Mouse (Mus musculus) macrophage (primary cell): ENCODE data around the gene Ap1s3. TPM values are rescaled to one million over a fixed set of nuclear protein-coding genes. Genes with fewer than 3 reads are reported as not detected.

ENCODE experiments used
- H3K27ac ChIP-seq: fragments of 350-480 bp; formaldehyde crosslinking; 2 replicates; pipeline ENCODE4 v1.9.0; 2021
- H3K36me3 ChIP-seq: fragments of 350-480 bp; formaldehyde crosslinking; 2 replicates; pipeline ENCODE4 v1.9.0; 2021; ENCODE audit errors: inconsistent target
- H3K4me3 ChIP-seq: fragments of 350-480 bp; formaldehyde crosslinking; 2 replicates; pipeline ENCODE4 v1.9.0; 2021; ENCODE audit errors: inconsistent target
- H3K79me2 ChIP-seq: fragments of 350-480 bp; formaldehyde crosslinking; 2 replicates; pipeline ENCODE4 v1.9.0; 2021; ENCODE audit errors: inconsistent target
- WGBS: methylation state at CpG from one replicate; pipeline ENCODE4 v1.1.7; 2026; ENCODE audit warnings: inconsistent platforms; ENCODE audit not compliant: missing documents; 5-methylcytosine and 5-hydroxymethylcytosine counted together
- polyA plus RNA-seq: library from polyadenylated mRNA; stranded (reverse); fragments of 250-400 nt; gene quantifications from 3 replicates; pipeline ENCODE4 v1.2.4, GENCODE M21; 2018; ENCODE audit warnings: inconsistent platforms

Gene Ap1s3
- polyA plus RNA-seq, 1 experiment from 2014 or later: 1.1 TPM

DNA sequence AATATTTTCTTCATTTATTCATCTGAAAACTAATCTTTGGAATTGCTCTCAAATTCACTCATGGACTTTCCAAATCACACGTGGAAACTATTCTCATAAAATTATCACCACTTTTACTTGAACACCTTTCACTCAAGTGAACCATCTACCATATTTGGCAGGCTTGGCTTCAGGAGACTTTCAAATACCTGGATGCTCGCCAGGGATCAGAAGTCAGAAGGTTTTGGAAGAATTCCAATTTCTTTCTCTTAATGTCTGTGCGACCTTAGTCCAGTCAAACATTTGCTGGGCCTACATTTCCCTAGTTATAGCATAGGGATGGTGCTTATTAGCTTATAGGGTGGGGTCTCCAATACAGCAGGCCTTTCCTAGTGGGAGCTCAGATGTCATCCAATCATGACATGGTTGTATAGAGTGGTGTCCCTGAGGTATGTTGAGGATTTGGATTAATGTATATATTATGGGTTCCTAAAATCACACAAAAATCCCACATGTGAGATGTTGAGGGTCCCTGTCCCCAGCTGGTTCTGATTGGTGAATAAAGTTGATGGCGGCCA is 79.0 kb downstream of the Ap1s3 start:
- H3K27ac ChIP-seq: no peak overlapping the region
- H3K4me3 ChIP-seq: no peak overlapping the region
- H3K79me2 ChIP-seq: no peaks in the 10 kb centered on the region
- 89% methylated on average over 4 of the region's 4 CpGs for WGBS
- H3K36me3 ChIP-seq: no peaks in the 10 kb centered on the region

DNA sequence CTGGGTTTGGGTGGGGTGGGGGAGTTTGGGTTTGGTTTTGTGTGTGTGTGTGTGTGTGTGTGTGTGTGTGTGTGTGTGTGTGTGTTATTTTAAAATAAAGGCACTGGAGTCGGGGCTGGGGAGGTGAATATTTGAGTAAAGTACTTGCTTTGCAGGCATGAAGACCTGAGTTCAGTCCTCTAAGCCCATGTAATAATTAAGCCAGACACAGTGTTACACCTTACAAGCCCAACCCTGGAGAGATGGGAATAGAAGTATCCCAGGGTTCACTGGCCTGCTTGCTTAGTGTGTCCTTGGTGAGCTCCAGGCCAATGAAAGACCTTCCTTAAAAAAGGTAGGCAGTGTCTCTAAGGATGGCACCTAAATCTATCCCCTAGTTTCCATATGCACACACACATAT is 80.7 kb downstream of the Ap1s3 start:
- Histone ChIP-seq H3K4me3 (no peak overlapping the region), H3K36me3 (no peaks in the 10 kb centered on the region), H3K27ac (no peak overlapping the region), H3K79me2 (no peaks in the 10 kb centered on the region)
- 88% methylated on average over 1 of the region's 1 CpGs for WGBS

DNA sequence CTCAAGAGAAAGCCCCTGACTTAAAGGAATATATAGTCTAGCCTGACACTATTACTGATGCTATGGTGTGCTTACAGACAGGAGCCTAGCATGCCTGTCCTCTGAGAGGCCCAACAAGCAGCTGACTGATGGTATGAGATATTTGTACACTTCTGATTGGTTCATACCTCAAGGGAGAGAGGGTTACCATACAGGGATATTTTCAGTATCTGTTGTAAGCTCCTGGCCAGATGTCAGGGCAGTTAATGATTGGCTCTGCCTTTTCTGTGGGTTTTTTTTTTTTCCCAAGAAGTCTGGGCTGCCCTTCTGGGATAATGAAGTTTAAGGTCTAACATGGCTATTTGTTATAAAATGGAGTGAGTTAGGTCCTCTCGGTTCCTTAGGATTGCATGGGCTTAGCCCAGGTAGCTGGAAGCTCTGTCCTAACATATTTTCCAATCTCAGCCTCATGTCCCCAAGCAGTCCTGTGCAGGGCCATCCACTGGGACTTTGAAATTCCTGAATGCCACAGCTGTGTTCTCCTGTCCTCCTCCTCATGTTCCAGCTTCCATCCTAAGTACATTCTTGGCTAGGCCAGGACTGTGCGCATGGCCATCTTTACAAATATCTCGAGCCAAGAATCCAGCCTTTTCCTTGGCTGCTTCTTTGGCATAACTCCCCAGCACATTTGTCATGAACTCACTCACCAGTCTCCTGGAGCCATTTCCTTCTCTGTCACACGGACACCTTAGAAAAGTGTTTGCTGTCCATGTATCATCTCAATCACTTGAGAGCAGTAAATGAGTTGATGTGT is 81.6 kb downstream of the Ap1s3 start:
- no peak overlapping the region for H3K4me3 ChIP-seq
- WGBS: 79% methylated on average over 4 of the region's 4 CpGs
- no peaks in the 10 kb centered on the region for H3K79me2 ChIP-seq
- no peak overlapping the region for H3K27ac ChIP-seq
- H3K36me3 ChIP-seq: no peaks in the 10 kb centered on the region

DNA sequence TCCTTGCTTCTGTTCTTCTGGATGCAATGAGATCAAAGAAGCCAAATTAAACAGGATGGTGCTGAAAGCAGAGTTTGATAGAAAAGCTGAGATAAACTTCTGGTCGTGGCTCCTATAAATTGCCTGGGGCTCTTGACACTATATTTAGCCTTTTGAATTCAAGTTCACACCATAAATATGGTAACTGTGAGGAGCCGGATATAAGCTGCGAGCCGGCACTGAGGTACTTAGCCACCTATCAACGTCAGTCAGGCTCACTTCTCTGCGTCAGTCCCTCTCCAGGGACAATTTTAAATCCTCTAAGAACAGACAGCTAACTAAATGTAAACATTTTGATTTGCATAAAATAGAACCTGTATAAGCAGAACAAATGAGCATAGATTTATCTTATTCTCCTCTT is 82.3 kb downstream of the Ap1s3 start:
- Histone ChIP-seq H3K79me2 (no peaks in the 10 kb centered on the region), H3K27ac (no peak overlapping the region), H3K4me3 (no peak overlapping the region), H3K36me3 (no peaks in the 10 kb centered on the region)
- WGBS: 95% methylated on average over 6 of the region's 6 CpGs

DNA sequence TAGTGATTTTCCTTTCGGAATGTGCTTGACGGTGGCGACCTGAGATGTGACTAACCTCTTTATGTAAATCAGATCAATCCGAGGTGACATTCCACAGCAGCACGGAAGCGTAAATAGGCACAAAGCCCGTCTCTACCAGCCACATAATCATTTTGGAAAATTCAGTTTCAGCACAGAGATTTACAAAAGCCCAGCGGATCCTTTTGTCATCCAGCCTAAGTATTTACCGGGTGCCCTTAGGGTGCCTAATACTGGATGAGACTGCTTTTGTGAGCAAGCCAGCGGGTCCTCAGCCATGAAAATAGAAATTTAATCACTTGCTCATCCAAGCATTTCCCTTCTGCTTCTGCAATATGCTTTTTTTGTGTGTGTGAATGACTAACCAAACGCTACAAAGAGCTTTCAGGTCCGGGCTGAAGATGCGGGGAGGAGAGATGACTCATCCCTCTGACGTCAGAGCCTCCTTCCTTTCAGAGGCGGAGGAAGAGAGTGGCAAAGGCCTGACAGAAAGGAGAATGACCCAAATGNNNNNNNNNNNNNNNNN is 90.6 kb downstream of the Ap1s3 start:
- Histone ChIP-seq H3K79me2 (no peaks in the 10 kb centered on the region), H3K36me3 (no peaks in the 10 kb centered on the region), H3K4me3 (no peak overlapping the region), H3K27ac (peak overlapping the region; percentile 12; the same call in 1 of the 2 replicates)
- WGBS: 28% methylated on average over 15 of the region's 15 CpGs

DNA sequence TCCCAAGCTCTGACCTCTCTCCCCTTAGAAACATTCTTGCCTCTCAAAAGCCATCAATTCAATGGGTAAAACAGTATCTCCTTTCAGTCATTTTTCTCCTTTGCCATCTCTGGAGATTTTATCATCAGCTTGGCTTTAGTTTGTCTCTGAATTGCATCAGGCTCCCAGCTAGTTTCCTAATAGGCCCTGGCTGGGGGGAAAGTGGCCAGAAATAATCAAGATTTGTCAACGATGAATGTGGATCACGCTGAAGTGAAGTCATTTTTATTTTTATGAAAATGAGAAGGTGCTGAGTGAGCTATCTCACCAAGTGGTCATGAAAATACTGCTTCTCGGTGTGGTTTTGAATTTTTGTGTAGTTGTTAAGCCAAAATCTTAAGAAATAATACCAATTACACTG is 94.4 kb downstream of the Ap1s3 start:
- WGBS: 86% methylated on average over 3 of the region's 3 CpGs
- Histone ChIP-seq H3K27ac (no peak overlapping the region), H3K36me3 (no peaks in the 10 kb centered on the region), H3K79me2 (no peaks in the 10 kb centered on the region), H3K4me3 (no peak overlapping the region)

DNA sequence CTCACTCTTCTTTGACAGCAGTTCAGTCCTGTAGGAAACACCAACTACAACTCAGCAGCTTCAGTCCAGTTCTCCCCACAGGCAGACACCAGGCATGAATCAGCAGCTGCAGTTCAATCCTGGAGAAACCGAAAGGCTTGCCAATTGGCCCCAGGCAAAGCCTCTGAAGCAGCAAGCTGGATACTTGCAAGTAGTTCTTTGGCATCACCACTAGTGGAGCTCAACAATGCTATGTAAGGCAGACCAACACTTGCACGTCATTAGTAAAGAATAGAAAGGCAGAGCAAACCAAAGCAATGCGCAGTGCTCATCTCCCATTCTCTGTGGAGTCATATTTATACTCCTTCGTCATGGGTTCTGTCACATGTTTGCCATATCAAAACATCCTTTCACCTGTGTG is 99.9 kb downstream of the Ap1s3 start:
- H3K36me3 ChIP-seq: no peaks in the 10 kb centered on the region
- H3K4me3 ChIP-seq: no peak overlapping the region
- 96% methylated on average over 4 of the region's 4 CpGs for WGBS
- H3K79me2 ChIP-seq: no peaks in the 10 kb centered on the region
- H3K27ac ChIP-seq: no peak overlapping the region

DNA sequence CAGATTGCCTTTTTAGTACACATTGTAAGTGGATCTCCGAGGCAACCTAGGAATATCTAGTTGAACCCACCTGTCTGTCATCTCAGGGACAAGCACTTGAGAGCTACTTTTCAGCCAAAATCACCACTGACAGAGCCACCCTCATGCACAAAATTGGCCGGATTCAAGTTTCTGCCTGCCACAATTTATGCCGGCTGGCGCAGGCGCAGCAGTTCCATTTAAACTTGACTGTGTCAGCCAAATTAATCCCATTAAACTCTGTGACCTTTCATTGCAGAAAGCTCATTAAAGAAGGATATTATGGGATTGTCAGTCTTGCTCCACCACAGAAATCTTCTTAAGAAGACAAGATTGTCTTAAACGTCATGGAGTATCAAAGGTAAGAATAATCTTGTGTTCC is 100.6 kb downstream of the Ap1s3 start:
- H3K4me3 ChIP-seq: no peak overlapping the region
- no peaks in the 10 kb centered on the region for H3K79me2 ChIP-seq
- H3K27ac ChIP-seq: no peak overlapping the region
- WGBS: 95% methylated on average over 6 of the region's 6 CpGs
- H3K36me3 ChIP-seq: no peaks in the 10 kb centered on the region

DNA sequence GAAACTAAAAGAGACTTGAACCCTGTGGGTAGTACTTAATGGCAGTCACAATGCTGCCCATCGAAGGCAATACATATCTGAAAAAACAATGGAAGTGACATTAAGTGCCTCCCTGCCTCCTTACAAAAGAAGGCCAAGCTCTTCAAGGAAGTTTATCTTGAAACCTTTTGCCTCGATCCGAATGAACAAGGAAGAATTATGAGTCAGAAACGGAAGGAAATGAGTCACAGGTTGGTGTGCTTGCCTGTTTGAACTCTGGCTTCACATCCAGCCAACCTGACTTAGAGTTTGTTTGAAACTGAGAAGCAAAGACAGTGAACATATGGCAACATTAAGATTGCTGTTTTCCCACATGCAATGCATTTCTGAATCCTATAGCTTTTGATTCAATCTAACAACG is 110.6 kb downstream of the Ap1s3 start:
- WGBS: 10% methylated on average over 5 of the region's 5 CpGs
- H3K79me2 ChIP-seq: no peaks in the 10 kb centered on the region
- no peak overlapping the region for H3K4me3 ChIP-seq
- H3K27ac ChIP-seq: no peak overlapping the region
- H3K36me3 ChIP-seq: no peaks in the 10 kb centered on the region

Other genes starting within 250 kb of the Ap1s3 start
- gene Scg2, start 231.9 kb downstream of the Ap1s3 start, polyA plus RNA-seq: not detected in 3 replicates
- gene Mrpl44, start 104.0 kb upstream of the Ap1s3 start, polyA plus RNA-seq: 15.2 to 30.0 TPM (median 23.5 TPM) in 3 replicates
- gene Wdfy1, start 104.2 kb upstream of the Ap1s3 start, polyA plus RNA-seq: 4.4 to 11.5 TPM (median 5.2 TPM) in 3 replicates
- gene Serpine2, start 189.2 kb upstream of the Ap1s3 start, polyA plus RNA-seq: 0.32 to 3.0 TPM (median 2.9 TPM) in 3 replicates